Mouse (Mus musculus): ENCODE results near the gene LTO1.
A peak's percentile ranks its signal among the peaks of the same experiment; 100 is the strongest.

Gene LTO1

DNA sequence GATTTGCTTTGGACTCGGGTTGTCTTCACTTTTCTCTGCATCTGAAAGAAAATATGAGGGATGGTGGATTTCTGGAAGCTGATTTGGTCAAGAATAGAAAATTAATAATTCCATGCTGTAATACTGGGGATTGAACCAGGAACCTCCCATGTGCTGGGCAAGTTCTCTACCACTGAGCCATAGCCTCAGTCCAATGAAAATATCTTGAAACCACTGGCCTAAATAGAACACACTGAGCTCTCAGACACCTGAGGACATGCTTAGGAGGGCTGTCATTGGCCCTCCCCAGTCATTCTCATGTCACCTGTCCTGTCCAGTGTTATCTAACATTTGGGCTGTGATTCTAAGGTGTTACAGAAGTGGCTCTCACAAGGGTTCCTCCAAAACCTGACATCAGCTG lies 3.8 kb upstream of the LTO1 start:
- peak; percentile 39 for DNase-seq

DNA sequence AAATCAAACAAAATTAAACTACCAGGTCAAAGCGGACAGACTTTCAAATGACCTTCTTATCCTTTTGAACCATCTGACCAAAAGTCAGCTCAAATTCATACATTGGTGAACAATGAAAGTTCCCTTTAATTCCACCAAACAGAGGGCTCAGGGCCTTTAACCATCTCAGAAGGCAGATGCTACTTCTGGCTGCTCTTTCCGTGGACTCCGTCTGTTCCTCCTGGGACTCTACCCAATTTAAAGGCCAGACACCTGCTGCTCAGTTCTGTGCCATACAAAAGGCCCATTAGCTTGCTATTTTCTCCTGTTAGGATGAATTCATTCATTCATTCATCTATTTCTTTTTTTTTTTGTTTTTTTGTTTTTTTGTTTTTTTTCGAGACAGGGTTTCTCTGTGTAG lies 2.0 kb upstream of the LTO1 start:
- no peak for DNase-seq

DNA sequence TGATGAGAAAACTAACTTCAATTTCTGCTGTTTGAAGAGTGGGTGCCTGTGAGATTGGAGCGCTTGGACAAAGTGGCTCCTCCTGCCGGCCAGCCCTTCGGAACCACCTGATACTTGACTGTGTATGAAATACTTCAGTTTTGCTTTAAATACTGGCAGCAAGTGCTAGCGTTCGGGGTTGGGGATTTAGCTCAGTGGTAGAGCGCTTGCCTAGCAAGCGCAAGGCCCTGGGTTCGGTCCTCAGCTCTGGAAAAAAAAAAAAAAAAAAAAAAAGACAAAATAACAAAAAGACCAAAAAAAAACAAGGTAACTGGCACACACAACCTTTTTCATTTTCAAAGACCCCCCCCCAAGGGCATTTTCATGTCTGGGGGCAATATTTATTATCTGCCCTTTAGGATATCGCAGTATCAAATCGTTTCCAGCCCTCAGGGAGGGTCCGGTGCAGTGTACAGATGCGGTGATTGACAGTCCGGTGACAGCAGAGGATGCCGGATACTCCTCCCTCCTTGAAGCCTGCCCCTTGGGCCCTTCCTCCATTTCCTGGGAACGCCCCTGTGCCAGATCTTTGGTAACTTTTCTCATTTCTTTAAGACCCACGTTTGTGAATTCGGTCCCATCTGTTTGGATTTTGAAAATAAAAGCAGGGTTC lies 478 bp upstream of the LTO1 start:
- DNase-seq: peak; percentile 87

DNA sequence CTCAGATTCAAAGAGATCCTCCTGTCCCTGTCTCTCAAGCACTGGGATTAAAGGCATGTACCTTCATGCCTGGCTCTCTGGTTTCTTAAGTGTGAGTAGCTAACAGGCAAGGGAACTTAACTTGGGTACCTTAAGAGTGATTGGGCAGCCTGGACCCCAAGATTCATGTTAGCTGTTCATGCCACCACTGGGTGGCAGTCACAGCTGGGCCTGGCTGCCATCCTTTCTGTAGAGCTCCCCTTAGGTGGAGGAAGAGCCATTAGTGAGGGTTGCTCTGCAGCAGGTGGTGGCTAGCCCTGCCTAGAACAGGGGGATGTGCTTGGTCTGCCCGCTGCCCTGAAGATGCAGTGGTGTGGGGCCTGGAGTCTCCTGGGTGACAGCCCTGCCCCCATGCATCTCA lies 3.9 kb downstream of the LTO1 start:
- DNase-seq: no peak

DNA sequence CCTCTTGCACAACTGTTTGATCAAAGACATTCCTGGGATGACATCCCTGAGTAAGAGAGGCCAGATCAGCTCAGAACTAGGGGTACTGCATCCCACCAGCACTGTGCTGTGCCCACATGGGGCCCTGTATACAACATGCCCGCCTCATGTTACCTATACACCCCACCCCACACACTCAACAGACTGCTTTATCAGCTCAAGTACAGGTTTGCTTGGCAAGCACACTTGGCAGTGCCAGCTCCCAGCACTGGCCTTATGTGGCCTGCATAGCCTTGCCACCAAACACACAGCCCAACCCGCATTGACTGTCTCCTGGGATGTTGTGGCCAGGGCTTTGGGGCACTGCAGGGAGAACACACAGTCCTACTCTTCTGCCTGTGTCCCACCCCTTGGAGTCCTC lies 12.7 kb downstream of the LTO1 start:
- no peak for DNase-seq

DNA sequence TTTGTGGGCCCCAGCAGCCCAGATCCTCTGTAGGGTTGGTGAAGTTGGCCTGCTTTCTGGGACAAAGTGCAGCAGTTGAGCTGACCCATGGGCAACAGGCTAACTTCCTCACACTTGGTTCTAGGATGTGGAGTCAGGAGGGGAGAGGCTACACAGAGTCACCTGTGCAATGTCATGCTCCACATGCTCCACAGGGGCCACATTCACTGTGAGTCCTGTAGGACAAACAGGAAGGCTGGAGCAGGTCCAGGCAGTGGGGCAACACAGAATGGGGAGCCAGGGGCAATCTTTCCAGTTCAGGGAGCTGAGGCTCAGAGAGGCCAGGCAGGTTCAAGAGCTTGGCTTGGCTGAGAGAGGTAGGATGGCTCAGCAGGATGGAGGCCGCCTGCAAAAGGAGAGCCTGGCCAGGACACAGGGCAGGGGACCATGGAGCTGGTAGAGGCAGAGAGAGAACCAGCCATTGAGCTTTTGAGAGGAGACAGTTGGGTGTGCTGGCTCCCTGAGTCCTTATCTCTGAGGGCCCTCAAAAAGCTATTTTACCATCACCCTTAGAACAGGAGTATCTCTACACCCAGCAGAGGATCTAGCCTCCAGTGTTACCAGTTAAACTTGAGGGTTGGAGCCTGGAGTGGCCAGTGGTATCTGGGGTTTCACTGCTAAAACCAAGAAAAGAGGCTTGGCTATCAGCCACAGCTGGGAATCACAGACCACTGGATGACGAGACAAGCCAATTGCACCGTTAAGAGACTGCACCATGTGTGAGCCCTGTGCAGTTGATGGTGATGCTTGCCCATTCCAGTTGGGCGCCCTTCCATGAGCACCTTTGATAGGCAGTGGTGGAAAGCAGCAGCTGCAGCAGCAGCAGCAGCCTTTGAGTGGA lies 13.3 kb downstream of the LTO1 start:
- DNase-seq: no peak

DNA sequence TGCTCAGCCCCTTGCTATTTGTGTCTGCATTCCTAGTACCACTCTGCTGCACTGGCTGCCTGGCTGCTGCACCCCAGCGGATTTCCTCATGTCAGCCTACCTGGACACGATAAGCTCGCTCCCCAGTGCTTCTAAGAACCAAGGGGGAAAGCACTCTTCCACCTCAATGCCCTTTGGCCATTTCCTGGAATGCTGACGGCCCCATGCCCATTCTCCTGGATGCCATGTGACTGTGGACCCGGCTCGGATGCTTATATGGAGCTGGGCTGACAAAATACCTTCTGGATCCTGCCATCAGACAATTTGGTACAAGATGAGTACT lies 13.9 kb downstream of the LTO1 start:
- DNase-seq: no peak

DNA sequence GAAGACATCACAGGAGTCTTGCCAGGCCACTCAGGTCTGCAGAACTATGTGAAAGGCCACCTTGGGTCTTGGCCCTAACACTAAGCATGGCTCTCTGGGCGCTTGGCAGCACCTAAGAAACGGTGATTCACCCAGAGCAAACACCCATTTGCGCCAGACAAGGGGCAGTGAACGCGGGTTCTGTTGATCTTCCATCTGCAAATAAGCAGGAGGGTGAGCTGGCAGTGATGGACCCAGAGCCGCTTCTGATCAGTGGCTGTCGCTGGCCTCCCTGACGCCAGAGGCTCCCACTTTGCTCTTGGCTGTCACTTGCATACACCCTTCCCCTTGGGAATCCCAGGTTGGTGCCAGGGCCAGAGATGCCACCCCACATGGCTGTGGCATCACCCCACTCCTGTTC lies 14.6 kb downstream of the LTO1 start:
- no peak for DNase-seq

DNA sequence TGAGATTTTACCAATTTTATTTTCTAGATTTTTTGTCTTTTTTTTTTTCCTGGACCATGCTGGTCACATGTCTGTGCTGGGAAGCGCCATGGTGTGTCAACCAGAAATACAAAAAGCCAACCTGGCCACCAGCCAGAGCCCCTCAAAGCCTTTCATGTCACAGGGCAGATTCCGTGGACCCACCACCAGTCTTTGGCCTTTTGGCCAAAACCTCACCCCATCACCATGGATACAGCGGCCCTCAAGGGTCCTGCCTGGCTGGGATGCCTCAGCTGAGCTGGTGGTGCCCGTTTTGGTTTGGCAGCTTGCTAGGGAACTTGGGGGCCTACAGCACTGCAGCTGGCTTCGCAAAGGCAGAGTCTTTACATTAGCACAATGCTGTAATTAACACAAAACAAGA lies 15.0 kb downstream of the LTO1 start:
- no peak for DNase-seq

DNA sequence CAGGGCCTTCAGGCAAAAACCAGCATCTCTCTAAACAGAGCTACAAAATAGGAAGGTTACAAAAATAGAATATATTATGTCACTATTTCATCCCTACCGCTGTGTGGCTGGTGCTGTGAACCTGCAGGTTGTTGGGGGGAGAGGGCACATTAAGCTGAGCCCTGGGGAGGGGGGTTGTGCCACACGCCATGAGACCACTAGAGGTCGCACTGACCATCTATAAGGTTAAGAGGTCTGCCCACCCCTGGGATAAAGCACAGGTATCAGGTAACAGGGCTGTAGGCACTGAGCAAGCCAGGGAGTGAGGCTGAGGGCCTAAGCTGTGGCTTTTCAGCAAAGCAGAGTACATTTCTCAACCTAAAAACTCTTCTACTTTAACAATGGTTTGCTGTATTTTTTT lies 16.9 kb downstream of the LTO1 start:
- DNase-seq: no peak

DNA sequence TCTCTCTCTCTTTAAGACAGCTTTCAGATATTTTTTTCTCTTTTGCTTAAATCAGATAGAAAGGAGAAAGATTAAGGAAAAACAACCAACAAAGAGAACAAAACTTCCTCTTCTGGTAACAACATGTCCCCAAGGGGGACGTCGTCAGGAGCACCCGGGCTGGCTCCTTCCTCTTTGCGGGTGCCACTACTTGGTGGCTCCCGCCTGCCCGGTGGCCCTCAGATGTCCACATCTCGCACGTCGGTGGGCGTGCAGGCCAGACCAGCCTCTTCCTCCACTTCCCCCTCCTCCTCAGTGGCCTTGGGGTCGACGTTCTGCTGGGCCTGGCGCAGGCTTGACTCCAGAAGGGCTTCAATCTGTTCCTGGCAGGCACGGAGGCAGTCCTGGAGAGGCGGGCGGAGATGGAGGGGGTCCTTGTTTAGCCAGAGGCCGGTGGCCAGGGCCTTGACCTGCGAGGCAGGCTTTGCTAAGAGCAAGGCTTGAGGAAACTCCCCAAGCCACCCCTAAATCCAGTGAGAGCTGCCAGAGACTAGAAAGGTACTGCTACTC lies 17.6 kb downstream of the LTO1 start:
- no peak for DNase-seq

DNA sequence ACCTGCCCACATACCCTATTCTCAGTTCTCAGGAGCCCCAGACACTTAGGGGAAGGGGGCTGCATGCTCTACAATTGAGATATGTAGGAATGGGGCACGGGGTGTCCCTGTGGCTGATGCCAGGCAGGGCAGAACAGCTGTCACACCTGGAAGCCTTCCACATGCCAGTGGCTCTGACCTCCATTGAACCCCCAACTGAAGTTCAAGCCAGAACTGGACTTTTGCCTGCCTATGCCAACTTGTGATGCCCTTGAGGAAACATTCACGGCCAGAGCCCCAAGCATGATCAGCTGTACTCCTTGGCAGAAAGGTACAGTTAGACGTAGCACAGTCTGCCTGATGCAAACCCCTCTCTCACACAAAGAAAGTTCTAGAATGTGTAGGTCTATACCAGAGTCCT lies 18.4 kb downstream of the LTO1 start:
- no peak for DNase-seq

DNA sequence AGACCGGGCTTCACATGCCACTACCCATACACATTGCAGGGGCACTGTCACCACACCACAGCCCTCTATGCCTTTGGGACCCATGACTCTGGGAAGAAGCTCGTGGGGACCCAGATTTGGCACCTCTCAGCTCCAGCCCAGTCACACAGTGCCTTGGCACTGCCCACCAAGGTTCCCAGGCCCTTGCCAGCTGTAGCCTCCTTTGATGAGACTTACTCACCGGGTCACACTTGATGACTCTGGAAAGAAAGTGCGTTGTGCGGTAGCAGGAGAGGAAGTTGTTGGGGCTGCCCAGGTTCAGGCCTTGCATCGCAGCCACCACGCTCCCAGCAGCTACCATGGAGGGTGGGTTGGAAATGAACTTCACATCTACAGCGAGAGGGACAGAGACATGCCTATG lies 18.9 kb downstream of the LTO1 start:
- no peak for DNase-seq

DNA sequence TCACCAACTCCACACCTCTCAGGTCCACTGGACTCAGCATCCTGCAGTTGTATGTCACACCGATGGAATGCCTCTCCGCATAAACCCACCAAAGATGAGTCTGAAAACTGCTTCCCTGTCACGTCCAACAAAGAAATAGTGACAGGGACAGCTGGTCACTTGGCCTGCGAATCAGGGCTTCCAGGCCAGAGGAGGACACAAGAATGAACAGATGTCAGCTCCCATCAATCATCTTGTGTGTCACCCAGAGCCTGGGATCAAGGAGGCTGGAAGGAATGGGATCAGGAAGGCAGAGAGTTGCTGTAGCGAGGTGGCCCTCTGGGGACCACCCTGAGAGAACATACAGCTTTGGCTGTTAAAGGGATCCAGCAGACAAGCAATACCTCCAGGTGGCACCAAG lies 20.0 kb downstream of the LTO1 start:
- no peak for DNase-seq

DNA sequence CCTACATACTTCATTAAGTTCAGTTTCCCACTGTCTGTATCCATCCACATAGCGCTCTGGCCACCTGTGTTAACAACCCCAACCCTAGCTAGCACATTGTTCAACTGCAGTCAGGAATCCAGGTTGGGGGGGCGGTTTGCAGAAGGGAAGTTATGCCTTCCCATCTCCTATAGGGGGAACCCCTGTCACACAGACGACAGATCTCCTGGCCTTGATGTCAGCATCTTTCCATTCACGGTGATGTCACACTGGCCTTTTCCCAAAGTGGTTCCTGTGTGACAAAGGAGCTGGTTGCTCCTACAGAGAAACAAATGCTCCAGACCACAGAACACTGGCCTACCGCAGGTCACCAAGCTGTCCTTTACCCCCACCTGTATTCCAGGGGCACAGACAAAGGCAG lies 20.7 kb downstream of the LTO1 start:
- peak; percentile 54 for DNase-seq

DNA sequence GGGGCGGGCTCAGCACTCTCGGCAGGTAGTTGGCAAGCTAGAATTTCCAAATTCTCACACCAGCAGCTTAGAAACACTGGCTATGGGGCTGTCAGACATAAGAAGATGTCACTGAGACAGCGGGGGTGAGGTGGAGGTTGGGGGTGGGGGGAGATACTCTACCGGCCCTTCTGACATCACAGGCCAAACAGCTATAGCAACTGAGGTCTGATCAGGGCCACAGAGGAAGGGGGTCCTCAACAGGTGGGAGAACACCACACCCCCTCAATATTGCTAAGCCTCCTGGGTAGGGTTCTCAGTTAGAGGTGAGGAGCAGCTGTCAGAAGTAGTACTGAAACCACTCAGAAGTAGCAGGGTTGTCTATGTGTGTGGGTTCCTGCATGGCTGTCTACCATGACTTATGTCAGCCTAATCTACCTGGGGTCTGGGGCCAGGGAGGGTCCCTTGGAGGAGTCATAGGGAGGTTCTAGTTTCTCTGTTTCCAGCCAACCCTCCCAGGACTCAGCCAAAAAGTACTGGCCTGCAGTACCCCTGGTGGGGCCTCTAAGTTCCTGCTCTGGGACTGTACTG lies 21.5 kb downstream of the LTO1 start:
- DNase-seq: no peak

DNA sequence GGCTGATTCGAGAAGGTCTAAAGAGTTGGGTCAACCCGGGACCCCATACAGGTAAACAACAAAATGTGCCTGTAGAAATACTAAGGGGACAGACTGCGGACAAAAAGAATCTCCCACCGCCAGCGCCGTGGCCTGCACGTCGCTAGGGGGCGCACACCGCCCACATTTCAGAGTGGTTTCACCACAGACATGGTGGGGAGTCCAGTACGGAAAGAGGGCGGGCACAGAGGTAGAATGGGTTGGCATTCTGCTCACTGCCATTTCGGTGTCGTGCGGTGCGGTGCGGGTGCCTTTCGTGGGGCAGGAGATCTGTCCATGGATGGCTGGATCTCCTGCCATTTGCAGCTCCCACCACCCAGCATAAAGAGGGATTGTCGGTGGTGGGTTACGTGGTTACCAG lies 22.6 kb downstream of the LTO1 start:
- DNase-seq: peak; percentile 88

DNA sequence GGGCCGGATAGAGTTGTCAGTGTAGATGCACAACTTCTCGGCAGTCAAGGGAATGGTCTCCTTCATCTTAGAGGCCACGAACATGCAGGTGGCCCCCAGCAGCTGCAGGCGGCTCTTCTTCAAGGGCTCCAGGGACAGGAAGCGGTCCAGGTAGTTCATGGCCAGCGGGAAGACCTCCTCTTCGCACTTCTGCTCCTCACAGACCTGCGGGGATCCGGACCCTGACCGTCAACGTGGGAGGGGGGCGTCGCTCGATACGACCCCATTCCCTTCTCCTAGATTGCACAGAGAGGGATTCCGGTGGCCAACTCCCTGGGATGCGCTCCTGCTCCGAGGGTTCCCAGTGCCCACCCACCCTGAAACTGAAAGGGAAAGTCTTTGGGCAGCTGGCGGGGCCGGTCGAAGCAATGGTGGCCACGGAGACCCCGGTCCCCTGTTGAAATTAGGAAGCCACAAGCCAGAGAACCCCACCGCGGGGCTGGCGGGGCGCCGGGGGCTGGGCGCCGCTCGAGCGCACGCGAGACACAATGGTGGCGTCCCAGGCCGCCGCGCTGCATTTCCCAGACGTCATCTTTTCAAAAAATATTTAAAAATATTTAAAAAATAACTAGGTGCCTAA lies 23.1 kb downstream of the LTO1 start:
- DNase-seq: no peak

DNA sequence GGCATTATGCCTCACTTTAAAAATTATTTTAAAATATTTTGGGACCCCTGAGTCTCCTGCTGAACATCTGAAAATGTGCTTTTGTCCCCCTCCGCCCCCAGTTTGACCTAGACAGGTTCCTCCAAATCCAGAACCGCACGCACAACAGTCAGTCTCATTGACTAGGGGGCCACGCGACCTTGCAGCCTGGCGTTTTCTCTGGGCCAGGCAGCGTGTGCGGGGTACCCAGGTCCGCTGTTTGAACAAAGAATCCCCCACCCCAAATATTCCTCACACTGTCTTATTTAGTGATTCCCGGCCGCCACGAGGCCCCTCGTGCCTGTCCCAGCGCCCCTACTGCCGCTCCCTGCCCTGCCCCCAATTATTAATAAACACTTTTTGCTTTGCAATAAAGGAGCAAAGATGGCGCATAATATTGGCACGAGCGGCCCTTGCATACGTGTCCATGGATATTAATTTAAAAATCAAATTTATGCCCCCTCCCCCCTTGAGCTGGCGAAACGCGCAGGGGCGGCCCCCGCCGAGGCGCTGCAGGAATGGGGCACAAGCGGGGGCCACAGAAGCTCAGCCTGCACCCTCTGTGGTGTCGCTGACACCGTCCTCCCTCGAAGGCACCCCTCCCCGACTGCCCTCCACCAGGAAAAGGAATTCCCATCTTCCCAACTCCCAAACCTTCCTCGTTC lies 23.9 kb downstream of the LTO1 start:
- DNase-seq: no peak

DNA sequence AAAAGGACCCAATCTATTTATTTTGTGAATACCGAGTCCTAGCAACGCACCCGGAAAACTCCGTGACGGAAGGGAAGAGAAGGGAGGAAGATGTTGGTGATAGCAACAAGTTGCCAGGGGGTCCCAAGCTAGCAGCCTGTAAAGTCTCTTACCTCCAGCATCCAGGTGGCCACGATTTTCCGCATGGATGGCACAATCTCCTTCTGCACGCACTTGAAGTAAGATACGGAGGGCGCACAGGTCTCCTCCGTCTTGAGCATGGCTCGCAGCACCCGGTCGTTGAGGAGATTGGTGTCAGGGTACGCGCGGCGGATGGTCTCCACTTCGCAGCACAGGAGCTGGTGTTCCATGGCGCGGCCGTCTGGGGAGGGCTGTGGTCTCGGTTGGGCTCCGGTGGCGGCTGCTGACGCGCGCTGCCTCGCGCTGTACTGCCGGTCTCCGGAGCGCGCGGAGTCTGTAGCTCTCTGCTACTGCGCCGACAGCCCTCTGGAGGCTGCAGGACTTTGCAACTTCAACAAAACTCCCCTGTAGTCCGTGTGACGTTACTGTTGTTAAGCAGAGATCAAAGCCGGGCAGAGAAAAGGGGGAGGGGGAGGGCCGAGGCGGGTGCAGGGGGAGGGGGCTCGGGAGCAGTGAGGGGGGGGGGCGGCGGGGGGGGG lies 24.6 kb downstream of the LTO1 start, which contains the start of gene Ccnd1:
Gene Ccnd1 (minus strand): TSS at position 582 of the 659 bp plus-strand sequence.
- DNase-seq: peak; percentile 58

DNA sequence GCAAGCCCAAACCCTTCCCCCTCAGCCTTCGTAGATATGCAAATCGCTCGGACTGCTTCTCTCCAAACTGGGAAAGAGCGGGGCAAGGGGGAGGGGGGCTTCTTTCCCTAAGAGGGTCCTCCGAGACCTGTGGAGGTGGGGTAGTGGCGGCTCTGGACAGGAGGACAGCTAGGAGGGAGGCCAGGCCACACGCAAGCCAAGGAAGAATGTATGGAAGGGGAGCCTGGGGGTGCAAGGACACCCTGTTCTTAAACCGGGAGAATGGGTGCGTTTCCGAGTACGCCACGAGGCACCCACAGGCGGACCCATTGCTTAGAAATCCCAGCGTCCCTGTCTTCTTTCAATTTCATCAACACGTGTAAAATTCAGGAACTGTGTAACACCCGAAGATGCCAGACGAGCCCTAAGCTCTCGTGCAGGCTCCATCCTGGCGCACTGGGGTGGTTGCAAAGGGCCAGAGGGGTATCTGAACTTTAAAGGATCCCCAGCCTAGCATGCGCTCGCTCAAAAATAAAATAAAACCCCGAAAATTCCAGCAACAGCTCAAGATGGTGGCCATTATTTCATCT lies 25.2 kb downstream of the LTO1 start:
- DNase-seq: no peak

DNA sequence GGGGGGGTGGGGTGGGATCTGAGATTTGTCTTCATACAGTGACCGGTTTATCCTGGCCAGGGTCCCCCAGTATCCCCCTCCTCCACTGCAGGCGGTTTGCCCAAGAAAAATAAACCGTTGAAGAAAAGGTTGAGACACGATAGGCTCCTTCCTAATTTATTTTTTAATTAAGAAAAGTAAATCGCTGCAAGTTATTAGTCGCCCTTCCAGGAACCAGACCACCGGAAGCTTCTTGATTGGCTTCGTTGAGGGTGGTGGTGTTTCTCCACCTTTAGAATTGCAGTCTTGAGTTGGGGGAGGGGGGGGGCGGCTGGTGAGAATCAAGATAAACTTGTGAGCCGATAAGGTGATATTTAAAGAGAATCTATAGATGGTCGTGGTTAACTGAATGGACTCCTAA lies 25.7 kb downstream of the LTO1 start:
- DNase-seq: no peak
